Mouse (Mus musculus) liver, embryonic 14.5 days (tissue): ENCODE results near the gene Hils1. TPM values are rescaled to one million over a fixed set of nuclear protein-coding genes. Genes with fewer than 3 reads are reported as not detected.

Source experiments
- ATAC-seq: fragments of 200-750 bp; cut with Nextera tagmentation; 2 replicates; pipeline ENCODE4 v1.8.0; 2017; ENCODE audit warnings: moderate number of reproducible peaks, mild to moderate bottlenecking, moderate library complexity; ENCODE audit not compliant: insufficient read depth
- DNase-seq, 3 experiments: peaks; one replicate each; pipeline ENCODE4 v3.0.0-alpha.2; 2012 to 2013; ENCODE audit warnings: low read depth in 3 of 3, low spot score in 3 of 3
- H3K27ac ChIP-seq: fragments of 300-500 bp; sonication (generic); 2 replicates; pipeline ENCODE4 v1.5.1; 2014; ENCODE audit warnings: moderate library complexity, mild to moderate bottlenecking, control low read depth, inconsistent platforms
- H3K27me3 ChIP-seq: fragments of 300-500 bp; sonication (generic); 2 replicates; pipeline ENCODE4 v1.6.1; 2014; ENCODE audit warnings: mild to moderate bottlenecking, low read length, moderate library complexity; ENCODE audit not compliant: control insufficient read depth, insufficient read depth
- H3K36me3 ChIP-seq: fragments of 300-500 bp; sonication (generic); replicated peaks from 2 replicates; pipeline ENCODE4 v1.6.1; 2014; ENCODE audit warnings: low read depth; ENCODE audit not compliant: control insufficient read depth, insufficient read depth
- H3K4me1 ChIP-seq, 2 experiments: fragments of 200-500 bp in 1 of 2; fragments of 300-500 bp in 1 of 2; sonication (generic) in 1 of 2; replicated peaks; 2 replicates each; pipeline ENCODE4 v1.6.1; 2012 to 2014; ENCODE audit warnings: antibody characterized with exemption in 1 of 2, inconsistent platforms in 1 of 2, low read length in 1 of 2; ENCODE audit not compliant: control insufficient read depth in 2 of 2, insufficient read depth in 2 of 2
- H3K4me2 ChIP-seq: fragments of 300-500 bp; sonication (generic); 2 replicates; pipeline ENCODE4 v1.6.1; 2014; ENCODE audit warnings: low read depth, mild to moderate bottlenecking, control low read depth, moderate library complexity
- H3K4me3 ChIP-seq, 2 experiments: fragments of 200-500 bp in 1 of 2; fragments of 300-500 bp in 1 of 2; sonication (generic) in 1 of 2; 2 replicates each; pipeline ENCODE4 v1.5.1; 2012 to 2014; ENCODE audit warnings: low read depth in 2 of 2, low read length in 2 of 2, mild to moderate bottlenecking in 2 of 2, control low read depth in 1 of 2, inconsistent platforms in 1 of 2, moderate library complexity in 1 of 2; ENCODE audit not compliant: insufficient read depth in 1 of 2
- H3K9ac ChIP-seq: fragments of 300-500 bp; sonication (generic); replicated peaks from 2 replicates; pipeline ENCODE4 v1.6.1; 2014; ENCODE audit warnings: mild to moderate bottlenecking, control low read depth, moderate library complexity
- H3K9me3 ChIP-seq: fragments of 300-500 bp; sonication (generic); 2 replicates; pipeline ENCODE4 v1.6.1; 2016; ENCODE audit warnings: low read length, mixed read lengths; ENCODE audit not compliant: control insufficient read depth
- CTCF ChIP-seq: IDR thresholded peaks from 2 replicates; pipeline ENCODE4 v1.5.1; 2016; ENCODE audit warnings: antibody characterized with exemption, low read depth, control low read depth
- EP300 ChIP-seq: IDR thresholded peaks from 2 replicates; pipeline ENCODE4 v1.6.1; 2016; ENCODE audit warnings: antibody characterized with exemption, low read depth
- WGBS: fragments of 180-500 bp; shearing (Covaris S2); extraction: QIAGEN DNeasy Blood & Tissue Kit; methylation state at CpG from one replicate; pipeline ENCODE4 v1.1.7; 2014; ENCODE audit not compliant: insufficient replicate concordance; 5-methylcytosine and 5-hydroxymethylcytosine counted together
- polyA plus RNA-seq, 2 experiments: library from polyadenylated mRNA; depleted of rRNA in 1 of 2; stranded (reverse) in 1 of 2; unstranded in 1 of 2; fragments of >200 nt; fragmentation: Nextera tagmentation in 1 of 2; extraction: Ambion mirVana in 1 of 2; gene quantifications; 2 replicates each; pipeline versions ENCODE4 v1.2.1 to v1.2.3; 2012 to 2014

The Hils1 gene
- polyA plus RNA-seq, 2 experiments: not detected

DNA sequence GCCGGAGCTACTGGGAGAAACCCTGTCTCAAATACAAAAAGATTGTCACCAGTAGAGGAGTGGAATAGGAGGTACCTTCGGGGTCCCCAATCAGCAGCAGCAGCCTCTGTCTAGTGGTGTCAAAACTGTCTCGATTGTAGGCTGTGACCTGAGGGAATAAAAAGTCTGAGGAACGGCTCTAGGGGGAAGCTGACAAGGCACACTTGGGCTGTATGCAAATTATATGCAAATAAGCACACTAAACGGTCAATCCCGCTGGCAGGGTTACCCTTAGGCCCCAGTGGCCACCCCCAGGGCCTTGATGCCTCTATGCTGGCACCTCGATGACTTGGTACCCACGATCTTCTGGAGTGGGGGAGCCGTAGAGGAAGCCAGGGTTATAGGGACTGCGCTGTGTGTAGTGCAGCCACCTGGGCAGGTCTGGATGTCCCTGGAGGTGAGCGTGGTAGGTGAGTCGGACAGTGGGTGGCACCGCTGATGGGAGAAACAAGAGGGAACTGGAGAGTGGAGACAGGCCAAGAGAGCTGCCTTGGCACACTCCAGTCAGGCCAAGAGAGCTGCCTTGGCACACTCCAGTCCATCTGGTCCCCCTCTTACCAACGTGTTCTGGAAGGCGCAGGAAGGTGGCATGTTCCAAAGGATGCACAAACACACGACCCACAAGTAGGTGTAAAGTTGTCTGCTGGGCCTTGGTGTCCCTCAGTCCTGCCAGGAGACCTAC is 4.7 kb downstream of the Hils1 start:
- no peaks in the 10 kb centered on the region for H3K9me3 ChIP-seq

DNA sequence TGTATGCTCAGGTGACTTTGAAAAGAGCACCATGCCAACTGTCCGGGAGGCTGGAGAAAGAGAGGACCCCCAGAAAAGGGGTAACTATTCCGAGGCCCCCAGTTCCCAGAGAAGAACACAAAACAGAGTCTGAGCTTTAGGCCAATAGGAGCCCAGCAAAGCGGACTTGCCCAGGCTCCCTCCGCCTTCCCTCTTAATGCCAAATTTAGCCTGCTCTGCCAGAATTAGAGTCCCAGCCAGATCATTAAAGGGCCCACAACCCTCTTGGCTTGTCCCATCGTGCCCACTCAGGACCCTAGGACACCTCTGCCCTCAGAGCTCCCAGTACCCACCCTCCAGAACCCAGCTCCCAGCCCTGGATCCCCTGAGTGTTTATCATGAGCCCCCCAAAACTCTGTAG is 5.5 kb downstream of the Hils1 start:
- TF ChIP-seq EP300: no peak
- TF ChIP-seq CTCF: no peak
- no peak overlapping the region for H3K4me2 ChIP-seq
- no peak for ATAC-seq
- no peak for DNase-seq
- no peak overlapping the region for H3K9ac ChIP-seq
- 64% methylated on average over 5 of the region's 5 CpGs for WGBS
- no peaks in the 10 kb centered on the region for H3K9me3 ChIP-seq
- peaks cover 0 to 1% of the 10 kb centered on the region in 2 experiments; a peak in 1 of 4 replicates for H3K4me1 ChIP-seq
- H3K27ac ChIP-seq: no peak overlapping the region
- no peaks in the 10 kb centered on the region for H3K27me3 ChIP-seq
- no peak overlapping the region for H3K4me3 ChIP-seq
- H3K36me3 ChIP-seq: no peaks in the 10 kb centered on the region

More for the DNA sequence above, 4.7 kb downstream of the Hils1 start:
- no peak for ATAC-seq
- no peaks in the 10 kb centered on the region for H3K4me1 ChIP-seq
- no peaks in the 10 kb centered on the region for H3K36me3 ChIP-seq
- no peak for DNase-seq
- 56% methylated on average over 16 of the region's 16 CpGs for WGBS
- H3K4me2 ChIP-seq: no peak overlapping the region
- no peak overlapping the region for H3K27ac ChIP-seq
- H3K4me3 ChIP-seq: no peak overlapping the region
- H3K27me3 ChIP-seq: no peaks in the 10 kb centered on the region
- no peak for TF ChIP-seq EP300
- no peak for TF ChIP-seq CTCF
- H3K9ac ChIP-seq: no peak overlapping the region

DNA sequence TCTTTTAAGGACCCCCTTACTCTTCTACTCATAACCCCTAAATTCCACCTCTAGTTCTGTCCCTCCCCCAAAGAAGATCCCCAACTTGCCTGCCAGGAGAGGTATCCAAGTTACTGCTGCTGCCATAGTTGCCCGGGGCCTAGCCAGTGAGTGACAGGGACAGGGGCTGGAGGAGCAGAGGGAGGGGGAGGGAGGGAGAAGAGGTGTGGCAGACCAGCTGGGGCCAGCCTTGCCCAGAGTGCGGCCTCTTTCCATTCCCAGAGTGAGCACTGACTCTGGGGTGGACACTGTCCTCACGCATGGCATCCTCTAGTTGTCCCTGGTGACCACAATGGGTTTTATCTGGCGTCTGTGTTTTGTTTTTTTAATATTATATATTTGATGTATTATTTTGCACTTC is 5.9 kb downstream of the Hils1 start:
- H3K9me3 ChIP-seq: no peaks in the 10 kb centered on the region
- H3K36me3 ChIP-seq: no peaks in the 10 kb centered on the region
- H3K4me2 ChIP-seq: no peak overlapping the region
- H3K4me1 ChIP-seq: peaks cover 0 to 5% of the 10 kb centered on the region in 2 experiments; a peak in 2 of 4 replicates
- DNase-seq: no peak
- no peak overlapping the region for H3K4me3 ChIP-seq
- no peak overlapping the region for H3K9ac ChIP-seq
- WGBS: 45% methylated on average over 4 of the region's 4 CpGs
- no peak for ATAC-seq
- no peak overlapping the region for H3K27ac ChIP-seq
- H3K27me3 ChIP-seq: no peaks in the 10 kb centered on the region
- TF ChIP-seq EP300: no peak
- no peak for TF ChIP-seq CTCF

DNA sequence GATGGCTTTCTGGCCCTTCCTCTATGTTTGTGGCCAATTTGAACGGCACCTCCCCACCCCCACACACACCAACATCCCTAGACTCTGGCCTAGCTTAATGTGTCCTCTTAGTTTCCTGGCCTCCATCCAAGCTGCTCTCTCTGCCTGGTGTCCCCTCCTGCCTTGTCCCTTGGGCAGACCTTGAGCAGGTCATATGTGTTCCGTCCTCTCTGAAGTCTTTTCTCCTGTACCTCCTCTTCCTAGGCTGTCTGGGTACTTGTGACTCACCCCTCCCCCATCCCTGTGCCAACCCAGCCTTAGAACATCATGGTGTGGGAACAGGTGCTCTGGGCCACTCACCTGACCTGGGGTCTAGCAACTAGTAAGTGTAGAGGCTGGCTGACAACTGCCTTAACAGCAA is 7.6 kb downstream of the Hils1 start:
- ATAC-seq (no peak), DNase-seq (no peak)
- no peaks in the 10 kb centered on the region for H3K27me3 ChIP-seq
- TF ChIP-seq CTCF (no peak), EP300 (no peak)
- no peak overlapping the region for H3K4me3 ChIP-seq
- H3K36me3 ChIP-seq: no peaks in the 10 kb centered on the region
- H3K9ac ChIP-seq: no peak overlapping the region
- no peaks in the 10 kb centered on the region for H3K9me3 ChIP-seq
- no peak overlapping the region for H3K4me2 ChIP-seq
- H3K27ac ChIP-seq: no peak overlapping the region
- H3K4me1 ChIP-seq: peaks cover 11 to 18% of the 10 kb centered on the region in 2 experiments
- WGBS: 47% methylated on average over 2 of the region's 2 CpGs

DNA sequence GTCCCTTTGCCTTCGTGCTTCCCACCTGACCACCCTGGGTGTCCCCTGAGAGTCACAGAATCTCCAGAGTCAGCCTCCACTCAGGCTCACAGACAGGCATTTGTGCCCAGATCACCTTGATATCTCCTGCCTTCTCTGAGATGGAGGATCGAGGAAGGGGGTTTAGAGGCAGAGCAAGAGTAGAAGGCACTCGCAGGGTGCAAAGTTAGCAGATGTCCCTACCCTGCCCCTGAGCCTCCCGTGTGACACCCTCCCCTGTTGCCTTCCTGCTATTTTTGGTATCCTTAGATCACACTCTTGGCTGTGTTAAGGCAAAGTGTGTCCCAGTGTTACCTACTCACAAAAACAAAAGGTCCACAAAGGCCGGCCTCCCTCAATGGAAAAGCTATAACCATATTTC is 8.8 kb downstream of the Hils1 start, which contains the start of gene Sgca:
Gene Sgca, minus strand, starts transcription at position 129 of the 400 bp plus-strand sequence.
- Histone ChIP-seq H3K4me1 (peaks cover 11 to 20% of the 10 kb centered on the region in 2 experiments), H3K9me3 (no peaks in the 10 kb centered on the region), H3K9ac (no peak within 1 kb of the TSS), H3K27me3 (no peaks in the 10 kb centered on the region), H3K36me3 (no peaks in the 10 kb centered on the region), H3K27ac (no peak within 1 kb of the TSS), H3K4me3 (no peak within 1 kb of the TSS), H3K4me2 (no peak within 1 kb of the TSS)
- TF ChIP-seq EP300 (no peak), CTCF (no peak)
- WGBS: 55% methylated on average over 5 of the region's 5 CpGs
- DNase-seq: no peak
- no peak for ATAC-seq
